Mouse (Mus musculus) megakaryocyte, embryonic 14.5 days (primary cell): ENCODE measurements around the gene Ghrl. TPM values are rescaled to one million over a fixed set of nuclear protein-coding genes. Genes with fewer than 3 reads are reported as not detected.

Experiments used
- H3K27me3 ChIP-seq: replicated peaks from 2 replicates; pipeline ENCODE3; 2012; ENCODE audit warnings: inconsistent platforms
- H3K36me3 ChIP-seq: replicated peaks from 2 replicates; pipeline ENCODE3; 2012; ENCODE audit warnings: low read length, inconsistent platforms, mixed read lengths
- H3K4me1 ChIP-seq: 2 replicates; pipeline ENCODE4 v1.6.1; 2012; ENCODE audit warnings: inconsistent platforms
- H3K4me3 ChIP-seq: replicated peaks from 2 replicates; pipeline ENCODE3; 2012; ENCODE audit warnings: moderate library complexity, mild to moderate bottlenecking, inconsistent platforms
- H3K9me3 ChIP-seq: 2 replicates; pipeline ENCODE4 v1.6.1; 2012; ENCODE audit warnings: inconsistent platforms
- FLI1 ChIP-seq: IDR thresholded peaks from 2 replicates; pipeline ENCODE4 v1.6.1; 2012; ENCODE audit warnings: low read length, inconsistent platforms, mixed read lengths
- GATA1 ChIP-seq: IDR thresholded peaks from 3 replicates; pipeline ENCODE4 v1.6.1; 2012; ENCODE audit warnings: mixed read lengths, low read length, inconsistent platforms, borderline replicate concordance
- polyA plus RNA-seq: library from polyadenylated mRNA; stranded (reverse); fragments of >175 nt; gene quantifications from 2 replicates; pipeline ENCODE4 v1.2.3, GENCODE M21; 2012; ENCODE audit warnings: low replicate concordance; ENCODE audit not compliant: insufficient read depth

Ghrl gene
- polyA plus RNA-seq, 1 experiment, result 2.5 TPM

GRCm38 (mm10) chr6:113697222-113698205 lies 22.2 kb downstream of the Ghrl start:
- peaks cover 45% of the 10 kb centered on the region for H3K36me3 ChIP-seq
- H3K4me1 ChIP-seq, result peaks cover 82% of the 10 kb centered on the region
- H3K9me3 ChIP-seq, result no peaks in the 10 kb centered on the region
- H3K4me3 ChIP-seq, result peak overlapping the region; percentile 98
- TF ChIP-seq GATA1 (no peak), FLI1 (no peak)
- H3K27me3 ChIP-seq, result no peaks in the 10 kb centered on the region

DNA sequence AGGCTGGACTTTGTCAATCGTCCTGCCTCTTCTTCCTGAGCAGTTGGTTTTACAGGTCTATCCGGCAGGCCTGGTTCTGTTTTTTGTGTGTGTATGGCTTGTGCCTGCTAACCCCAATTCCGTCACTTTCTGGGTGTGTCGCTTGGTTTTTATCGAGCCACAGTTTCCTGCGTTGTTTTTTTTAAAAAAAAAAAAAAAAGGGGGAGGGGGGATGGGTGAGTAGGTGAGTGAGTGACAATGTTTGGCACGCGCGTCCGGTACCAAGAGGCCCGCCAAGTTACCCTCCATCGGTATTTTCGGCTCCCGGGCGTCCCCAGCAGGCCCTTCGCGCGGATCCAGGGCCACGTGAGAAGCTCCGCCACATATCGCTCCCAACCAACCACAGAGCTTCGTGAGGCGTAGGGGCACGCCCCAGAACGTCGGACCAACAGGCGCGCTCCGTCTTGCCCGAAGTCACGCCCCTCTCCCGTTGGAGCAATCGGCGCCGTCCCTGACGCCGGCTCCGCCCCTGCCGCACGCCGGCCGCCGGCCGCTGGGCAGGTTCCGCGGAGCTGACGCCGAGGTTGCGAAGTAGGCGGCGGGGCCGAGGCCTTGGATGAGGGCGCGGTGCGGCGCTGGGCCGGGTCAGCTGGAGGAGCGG lies 23.0 kb downstream of the Ghrl start, which contains the start of gene Tatdn2:
Tatdn2 (plus strand) TSS at position 469 of the 640 bp plus-strand sequence.
- H3K9me3 ChIP-seq, result no peaks in the 10 kb centered on the region
- TF ChIP-seq GATA1, result no peak
- TF ChIP-seq FLI1, result no peak

GRCm38 (mm10) chr6:113695766-113696355 lies 23.8 kb downstream of the Ghrl start:
- TF ChIP-seq FLI1 (no peak), GATA1 (no peak)
- Histone ChIP-seq H3K4me1 (peaks cover 81% of the 10 kb centered on the region), H3K27me3 (no peaks in the 10 kb centered on the region), H3K4me3 (peak overlapping the region; percentile 98), H3K9me3 (no peaks in the 10 kb centered on the region), H3K36me3 (peaks cover 33% of the 10 kb centered on the region)

More for the DNA sequence above, 23.0 kb downstream of the Ghrl start, which contains the start of gene Tatdn2:
- Histone ChIP-seq H3K4me1 (peaks cover 81% of the 10 kb centered on the region), H3K4me3 (peak within 1 kb of the TSS; percentile 98), H3K36me3 (peaks cover 41% of the 10 kb centered on the region), H3K27me3 (no peaks in the 10 kb centered on the region)

DNA sequence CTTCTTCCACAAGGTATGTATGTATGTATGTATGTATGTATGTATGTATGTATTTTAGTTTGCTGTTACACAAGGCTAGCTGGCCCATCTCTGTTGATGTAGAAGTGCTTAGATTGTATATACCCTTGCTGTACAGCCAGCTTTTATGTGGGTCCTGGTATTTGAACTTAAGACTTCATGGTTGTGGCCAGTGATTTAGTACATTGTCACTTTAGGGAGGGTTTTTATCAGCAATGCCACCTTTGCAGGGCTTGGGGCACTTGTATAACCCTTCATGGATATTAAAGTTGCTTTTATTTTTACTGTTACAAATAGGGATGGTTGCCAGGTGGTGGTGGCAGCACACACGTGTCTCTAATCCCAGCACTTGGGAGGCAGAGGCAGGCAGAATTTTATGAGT lies 24.5 kb downstream of the Ghrl start:
- H3K4me1 ChIP-seq, result peaks cover 81% of the 10 kb centered on the region
- H3K36me3 ChIP-seq, result peaks cover 26% of the 10 kb centered on the region
- no peak for TF ChIP-seq FLI1
- no peak for TF ChIP-seq GATA1
- H3K9me3 ChIP-seq, result no peaks in the 10 kb centered on the region
- no peaks in the 10 kb centered on the region for H3K27me3 ChIP-seq
- no peak overlapping the region for H3K4me3 ChIP-seq

DNA sequence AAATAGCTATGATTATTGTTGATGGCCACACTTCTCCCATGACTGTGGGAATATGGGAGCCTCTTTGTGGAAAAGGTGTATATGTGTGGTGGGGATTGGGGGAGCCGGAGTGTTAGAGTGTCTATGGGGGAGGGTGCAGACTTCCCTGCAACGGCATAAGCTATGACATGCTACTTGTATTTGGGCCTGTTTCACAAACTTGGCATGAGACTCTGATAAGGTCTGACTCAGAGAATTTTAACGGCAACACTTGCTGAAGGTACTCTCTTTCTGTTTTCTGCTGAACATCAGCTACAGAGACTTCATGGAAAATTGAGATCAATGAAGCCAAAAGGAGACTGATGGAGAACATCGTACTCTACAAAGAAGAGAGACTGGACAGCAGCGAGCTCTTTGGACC lies 26.3 kb downstream of the Ghrl start:
- H3K27me3 ChIP-seq, result no peaks in the 10 kb centered on the region
- peaks cover 11% of the 10 kb centered on the region for H3K36me3 ChIP-seq
- TF ChIP-seq FLI1 (no peak), GATA1 (no peak)
- no peaks in the 10 kb centered on the region for H3K9me3 ChIP-seq
- H3K4me3 ChIP-seq, result no peak overlapping the region
- peaks cover 78% of the 10 kb centered on the region for H3K4me1 ChIP-seq

GRCm38 (mm10) chr6:113692661-113693133 lies 27.0 kb downstream of the Ghrl start:
- peak overlapping the region; percentile 2 for H3K4me3 ChIP-seq
- no peaks in the 10 kb centered on the region for H3K27me3 ChIP-seq
- TF ChIP-seq FLI1 (no peak), GATA1 (no peak)
- peaks cover 74% of the 10 kb centered on the region for H3K4me1 ChIP-seq
- H3K36me3 ChIP-seq, result peaks cover 11% of the 10 kb centered on the region
- no peaks in the 10 kb centered on the region for H3K9me3 ChIP-seq

GRCm38 (mm10) chr6:113691084-113691462 lies 28.6 kb downstream of the Ghrl start:
- Histone ChIP-seq H3K4me1 (peaks cover 72% of the 10 kb centered on the region), H3K9me3 (no peaks in the 10 kb centered on the region), H3K4me3 (peak overlapping the region; percentile 88), H3K36me3 (peaks cover 11% of the 10 kb centered on the region), H3K27me3 (no peaks in the 10 kb centered on the region)
- TF ChIP-seq GATA1 (no peak), FLI1 (no peak)

DNA sequence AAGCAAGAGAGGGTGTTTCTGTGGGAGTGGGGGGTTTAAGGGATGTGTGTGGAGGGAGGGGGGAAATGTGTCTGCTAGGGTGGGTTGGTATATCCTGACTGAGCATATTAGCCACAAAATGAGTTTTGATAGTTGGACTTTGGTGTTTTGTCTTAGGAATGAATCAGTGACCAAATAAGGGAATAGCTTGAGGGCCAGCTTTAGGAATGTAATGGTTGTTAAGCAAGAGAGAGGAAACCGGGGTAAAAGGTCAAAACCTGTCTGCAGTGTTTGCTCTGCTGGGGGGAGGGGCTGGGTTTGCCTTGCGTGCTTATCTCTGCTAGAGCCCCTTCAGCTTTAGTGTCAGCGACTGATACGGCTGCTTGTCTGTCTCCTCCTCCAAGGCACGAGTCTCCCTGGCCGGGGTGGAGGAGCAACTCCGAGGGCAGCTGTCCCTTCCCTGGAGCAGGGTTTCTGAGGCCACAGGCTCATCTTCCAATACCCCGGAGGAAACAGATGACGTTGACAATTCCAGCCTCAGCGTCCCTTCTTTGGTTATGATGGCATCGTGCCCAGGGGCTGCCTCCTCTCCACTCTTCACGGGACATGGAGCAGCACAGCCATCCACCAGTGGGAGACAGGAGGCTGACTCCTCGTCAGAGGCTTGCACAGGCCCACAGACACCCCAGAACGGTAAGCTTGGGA lies 29.1 kb downstream of the Ghrl start:
- Histone ChIP-seq H3K27me3 (no peaks in the 10 kb centered on the region), H3K36me3 (peaks cover 11% of the 10 kb centered on the region), H3K9me3 (no peaks in the 10 kb centered on the region), H3K4me3 (peak overlapping the region; percentile 88), H3K4me1 (peaks cover 69% of the 10 kb centered on the region)
- no peak for TF ChIP-seq GATA1
- no peak for TF ChIP-seq FLI1

- Histone ChIP-seq H3K9me3 (no peaks in the 10 kb centered on the region), H3K4me3 (peak overlapping the region; percentile 0), H3K36me3 (peaks cover 11% of the 10 kb centered on the region), H3K27me3 (no peaks in the 10 kb centered on the region), H3K4me1 (peaks cover 69% of the 10 kb centered on the region)
- TF ChIP-seq GATA1 (no peak), FLI1 (no peak)
These were observed 29.7 kb downstream of the Ghrl start for GRCm38 (mm10) chr6:113690008-113690399.
